Mouse (Mus musculus) lung, adult 2 months (tissue): ENCODE data around the gene Dclre1b.

Source experiments
- CTCF ChIP-seq: fragments of 200-500 bp; IDR thresholded peaks from 2 replicates; pipeline ENCODE4 v1.5.1; 2011; ENCODE audit warnings: mild to moderate bottlenecking, low read length, control low read depth; ENCODE audit not compliant: insufficient read depth
- POLR2A ChIP-seq: fragments of 200-500 bp; IDR thresholded peaks from 2 replicates; pipeline ENCODE4 v1.6.1; 2011; ENCODE audit warnings: low read depth, mild to moderate bottlenecking, control low read depth, low read length, borderline replicate concordance; ENCODE audit errors: extremely low read depth

DNA sequence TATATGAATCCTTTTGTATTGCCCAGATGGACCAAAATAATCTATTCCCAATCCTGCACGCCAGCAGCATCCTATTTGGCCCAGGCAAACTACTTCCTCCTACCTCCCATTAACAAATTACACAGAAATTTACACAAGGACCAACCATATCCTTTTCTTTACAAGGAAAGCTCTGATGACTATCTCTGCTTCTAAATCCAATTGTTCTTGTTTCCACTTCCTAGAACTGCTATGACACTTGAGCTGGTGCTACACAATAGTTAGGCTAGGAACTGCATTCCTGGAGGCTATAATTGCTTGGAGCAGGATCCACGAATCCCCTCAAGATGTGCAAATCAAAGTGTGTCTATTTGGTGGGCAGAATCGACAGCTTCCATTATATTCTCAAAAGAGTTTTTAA, 42.5 kb downstream of the Dclre1b start:
- no peak for TF ChIP-seq CTCF
- no peak for TF ChIP-seq POLR2A
